Mouse (Mus musculus): ENCODE data around the gene Tenm3. TPM values are rescaled to one million over a fixed set of nuclear protein-coding genes. Genes with fewer than 3 reads are reported as not detected.

Tenm3 gene
- polyA plus RNA-seq, 1 experiment from 2014 or later, result 26.2 TPM

DNA sequence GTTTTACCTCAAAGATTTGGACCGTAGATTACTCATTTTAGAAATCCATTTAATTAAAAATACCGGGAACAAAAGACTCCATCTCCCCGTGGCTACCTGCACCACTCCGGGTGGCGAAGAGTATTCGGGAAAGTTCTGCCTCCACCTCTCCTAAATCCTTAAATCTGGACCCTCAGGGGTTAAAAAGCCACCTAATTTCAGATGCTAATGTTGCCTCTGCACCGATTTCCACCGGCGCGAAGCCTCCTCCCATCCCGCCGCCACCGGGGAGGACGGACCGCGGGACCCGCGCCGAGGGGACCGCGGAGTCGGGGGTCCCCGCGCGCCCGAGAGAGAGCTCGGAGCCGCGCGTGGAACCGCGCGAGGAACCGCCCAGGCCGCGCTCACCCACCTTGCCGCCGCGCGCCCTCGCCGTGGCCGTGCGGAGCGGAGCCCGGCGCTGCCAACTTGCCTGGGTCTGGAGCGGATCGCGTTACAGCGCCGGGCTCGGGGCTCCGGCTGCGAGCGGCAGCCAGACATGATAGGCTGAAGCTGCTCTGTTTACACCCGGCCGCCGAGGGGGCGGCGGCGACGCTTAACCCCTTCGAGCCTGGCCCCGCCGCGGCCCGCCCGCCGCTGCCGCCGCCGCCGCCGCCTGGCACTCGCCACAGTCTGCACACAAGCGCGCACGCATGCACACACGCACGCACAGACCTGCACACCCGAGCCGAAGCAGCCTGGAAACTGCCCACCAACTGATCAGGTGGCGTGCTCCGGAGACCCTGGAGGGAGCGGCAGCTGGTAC is 288.8 kb downstream of the Tenm3 start:
- no peaks in the 10 kb centered on the region for H3K9me3 ChIP-seq (replicated peaks)
- under 1% methylated on average over 80 of the region's 86 CpGs for WGBS
- no peaks in the 10 kb centered on the region for H3K36me3 ChIP-seq
- peak overlapping the region; percentile 93 for H3K4me2 ChIP-seq
- peak; percentile 97 for ATAC-seq (replicated peaks; ENCODE audit: low FRiP score)
- peak overlapping the region; percentile 96 for H3K27ac ChIP-seq
- peak overlapping the region; percentile 78 for H3K9ac ChIP-seq
- no peaks in the 10 kb centered on the region for H3K27me3 ChIP-seq
- peak overlapping the region; percentile 85 for H3K4me3 ChIP-seq (replicated peaks)
- peaks cover 17% of the 10 kb centered on the region for H3K4me1 ChIP-seq

DNA sequence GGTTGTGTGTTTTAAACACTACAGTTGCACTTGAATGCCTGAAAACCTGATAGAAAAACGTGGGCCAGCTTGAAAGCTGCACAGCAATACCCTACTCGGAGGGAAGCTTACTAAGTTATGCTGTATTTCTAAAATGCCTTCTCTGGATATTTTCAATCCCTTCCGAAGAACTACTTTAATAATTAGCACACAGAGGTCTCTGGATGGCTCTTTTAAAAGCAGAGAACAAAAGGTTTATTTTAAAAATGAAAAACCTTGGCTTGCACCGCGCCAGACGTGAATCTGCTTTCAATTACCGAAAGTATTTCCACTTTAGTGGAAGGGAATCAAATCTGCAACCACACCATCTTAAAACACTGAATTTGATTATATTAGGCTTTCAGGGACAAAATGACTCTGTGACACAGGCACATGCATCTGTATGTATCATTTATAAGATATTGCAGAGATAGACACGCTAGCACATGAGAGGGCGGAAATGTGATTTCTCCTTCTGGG is 289.9 kb downstream of the Tenm3 start:
- H3K27me3 ChIP-seq, result no peaks in the 10 kb centered on the region
- no peak for ATAC-seq (replicated peaks; ENCODE audit: low FRiP score)
- peaks cover 22% of the 10 kb centered on the region for H3K4me1 ChIP-seq
- 0 out of 2 replicates have a peak overlapping the region, but pooled peaks have one; percentile 4 for H3K27ac ChIP-seq
- H3K9me3 ChIP-seq (replicated peaks), result no peaks in the 10 kb centered on the region
- peak overlapping the region; percentile 78 for H3K9ac ChIP-seq
- H3K36me3 ChIP-seq, result no peaks in the 10 kb centered on the region
- 3% methylated on average over 9 of the region's 9 CpGs for WGBS
- H3K4me2 ChIP-seq, result peak overlapping the region; percentile 93
- H3K4me3 ChIP-seq (replicated peaks), result peak overlapping the region; percentile 85

DNA sequence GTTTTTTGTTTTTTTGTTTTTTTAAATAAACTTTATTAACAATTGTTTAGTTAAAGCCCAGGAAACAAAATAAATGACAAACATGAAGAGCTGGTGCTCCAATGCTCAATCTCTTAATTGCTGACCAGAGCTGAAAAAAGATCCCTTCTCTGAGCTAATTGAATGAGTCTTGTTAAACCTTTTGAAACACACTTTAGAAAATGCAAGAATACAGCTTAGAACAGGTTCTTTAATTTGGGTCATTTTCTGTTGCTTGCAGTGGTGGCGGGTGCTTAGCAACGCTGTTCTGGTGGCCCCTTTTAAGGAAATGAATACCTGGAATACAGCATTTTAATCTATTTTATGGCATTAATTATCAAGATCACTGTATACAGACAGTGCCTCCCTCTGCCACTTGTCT is 291.4 kb downstream of the Tenm3 start:
- Histone ChIP-seq H3K4me3 (replicated peaks) (no peak overlapping the region), H3K9ac (no peak overlapping the region), H3K36me3 (no peaks in the 10 kb centered on the region), H3K27me3 (no peaks in the 10 kb centered on the region), H3K27ac (no peak overlapping the region), H3K9me3 (replicated peaks) (no peaks in the 10 kb centered on the region), H3K4me2 (no peak overlapping the region), H3K4me1 (peaks cover 22% of the 10 kb centered on the region)
- ATAC-seq (replicated peaks; ENCODE audit: low FRiP score), result no peak
- WGBS, result 66% methylated on average over 2 of the region's 2 CpGs

DNA sequence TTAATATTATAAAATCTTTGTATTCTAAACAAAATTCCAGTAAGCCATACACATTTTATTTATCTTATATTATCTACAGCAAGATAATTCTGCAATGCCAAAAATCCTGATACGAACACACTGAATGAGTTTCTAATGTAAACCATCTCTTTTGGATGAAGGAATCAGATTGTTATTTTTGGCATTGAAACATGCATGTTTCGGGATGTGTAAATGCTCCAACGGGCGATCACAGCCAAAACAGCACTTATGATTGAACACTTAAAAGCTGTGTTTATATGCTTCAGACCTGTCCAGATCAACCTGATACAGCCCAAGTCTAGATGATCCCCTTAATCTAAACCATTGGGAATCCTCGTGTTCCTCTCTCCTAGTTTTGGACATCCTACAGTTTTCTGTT is 292.4 kb downstream of the Tenm3 start:
- H3K9ac ChIP-seq, result no peak overlapping the region
- no peaks in the 10 kb centered on the region for H3K27me3 ChIP-seq
- no peak overlapping the region for H3K4me3 ChIP-seq (replicated peaks)
- 40% methylated on average over 5 of the region's 5 CpGs for WGBS
- H3K27ac ChIP-seq, result no peak overlapping the region
- no peaks in the 10 kb centered on the region for H3K9me3 ChIP-seq (replicated peaks)
- H3K36me3 ChIP-seq, result no peaks in the 10 kb centered on the region
- no peak overlapping the region for H3K4me2 ChIP-seq
- H3K4me1 ChIP-seq, result peaks cover 22% of the 10 kb centered on the region
- ATAC-seq (replicated peaks; ENCODE audit: low FRiP score), result no peak

DNA sequence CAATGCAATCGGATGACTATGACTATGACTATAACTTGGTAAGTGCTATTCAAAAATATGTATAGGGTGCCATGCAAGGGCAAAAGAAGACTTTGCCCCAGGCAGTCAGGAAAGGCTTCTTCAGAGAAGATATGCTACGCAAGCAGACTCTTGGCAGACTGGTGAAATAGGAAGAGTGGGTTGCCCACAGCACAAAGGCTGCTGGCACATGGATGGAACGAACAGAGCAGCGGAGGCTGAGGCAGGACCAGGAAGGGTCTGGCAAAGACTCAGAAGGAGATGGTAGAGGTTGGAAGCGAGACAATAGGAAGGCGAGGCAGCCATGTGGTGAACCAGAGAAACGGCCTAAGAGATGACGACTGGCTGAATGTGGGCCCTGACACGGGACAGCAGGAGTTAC is 294.8 kb downstream of the Tenm3 start:
- no peaks in the 10 kb centered on the region for H3K27me3 ChIP-seq
- H3K27ac ChIP-seq, result no peak overlapping the region
- ATAC-seq (replicated peaks; ENCODE audit: low FRiP score), result no peak
- H3K4me2 ChIP-seq, result no peak overlapping the region
- peaks cover 19% of the 10 kb centered on the region for H3K4me1 ChIP-seq
- H3K4me3 ChIP-seq (replicated peaks), result no peak overlapping the region
- WGBS, result 89% methylated on average over 9 of the region's 9 CpGs
- no peaks in the 10 kb centered on the region for H3K36me3 ChIP-seq
- no peak overlapping the region for H3K9ac ChIP-seq
- no peaks in the 10 kb centered on the region for H3K9me3 ChIP-seq (replicated peaks)

DNA sequence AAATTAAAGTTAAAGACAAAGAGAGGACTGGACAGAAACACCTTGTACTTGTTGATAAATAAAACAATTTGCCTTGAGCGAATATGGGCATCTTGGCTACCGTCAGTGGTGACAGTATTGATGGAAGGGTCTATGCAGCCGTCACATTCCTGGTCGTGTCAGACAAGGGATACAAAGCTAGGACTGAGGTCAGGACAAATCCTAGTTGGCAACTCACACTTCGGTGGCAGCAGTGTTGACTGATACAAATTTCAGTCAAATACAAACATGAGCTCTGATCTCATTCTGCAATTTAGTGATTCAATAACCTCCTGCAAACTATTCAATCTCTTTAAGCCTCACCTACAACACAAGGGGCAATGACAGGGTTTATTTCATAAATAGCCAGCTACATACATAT is 298.1 kb downstream of the Tenm3 start:
- ATAC-seq (replicated peaks; ENCODE audit: low FRiP score), result no peak
- no peak overlapping the region for H3K4me3 ChIP-seq (replicated peaks)
- no peaks in the 10 kb centered on the region for H3K27me3 ChIP-seq
- no peaks in the 10 kb centered on the region for H3K36me3 ChIP-seq
- H3K9me3 ChIP-seq (replicated peaks), result no peaks in the 10 kb centered on the region
- no peak overlapping the region for H3K9ac ChIP-seq
- no peak overlapping the region for H3K27ac ChIP-seq
- WGBS, result 88% methylated on average over 5 of the region's 5 CpGs
- no peak overlapping the region for H3K4me2 ChIP-seq
- H3K4me1 ChIP-seq, result peaks cover 16% of the 10 kb centered on the region

DNA sequence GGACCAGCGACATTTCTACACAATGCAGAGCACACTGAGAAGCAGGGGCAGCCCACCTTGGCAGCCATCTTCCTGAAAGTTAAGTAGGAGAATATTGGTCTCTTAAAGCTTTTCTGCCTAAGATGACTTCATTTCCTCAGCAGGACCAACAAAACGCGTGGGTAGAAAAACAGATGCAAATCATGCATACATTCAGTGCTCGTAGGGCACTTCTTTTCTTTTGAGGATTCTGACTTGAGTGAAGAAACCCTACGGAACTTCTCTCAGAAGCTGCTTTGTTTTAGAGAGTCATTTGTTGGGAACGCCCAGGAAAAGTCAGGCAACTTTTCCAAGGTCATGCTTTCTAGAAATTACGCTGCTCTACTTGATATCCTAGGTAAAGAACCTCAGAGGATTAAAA is 298.9 kb downstream of the Tenm3 start:
- Histone ChIP-seq H3K4me1 (peaks cover 8% of the 10 kb centered on the region), H3K4me2 (no peak overlapping the region), H3K36me3 (no peaks in the 10 kb centered on the region), H3K9me3 (replicated peaks) (no peaks in the 10 kb centered on the region), H3K27ac (no peak overlapping the region), H3K4me3 (replicated peaks) (no peak overlapping the region), H3K27me3 (no peaks in the 10 kb centered on the region), H3K9ac (no peak overlapping the region)
- ATAC-seq (replicated peaks; ENCODE audit: low FRiP score), result no peak
- 78% methylated on average over 7 of the region's 7 CpGs for whole genome bisulfite sequencing

DNA sequence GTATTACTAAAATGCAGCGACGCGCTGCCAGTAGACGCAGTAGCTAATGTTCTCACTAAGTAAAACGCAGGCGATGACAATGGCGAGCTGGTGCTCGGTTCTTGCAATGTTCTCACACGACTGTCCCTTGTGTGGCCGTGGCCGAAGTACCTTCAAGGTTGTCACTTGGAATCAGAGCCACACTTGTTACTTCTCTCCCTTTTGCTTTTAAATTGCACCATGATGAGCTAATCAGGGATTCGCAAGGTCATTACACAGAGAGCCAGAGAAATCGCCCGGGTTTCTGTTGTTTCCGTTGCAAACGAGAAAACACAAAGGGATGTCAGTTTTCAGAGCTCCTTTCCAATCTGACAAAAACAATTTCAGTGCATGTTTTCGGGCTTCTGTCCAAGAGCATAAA is 301.6 kb downstream of the Tenm3 start:
- no peak overlapping the region for H3K27ac ChIP-seq
- no peaks in the 10 kb centered on the region for H3K27me3 ChIP-seq
- no peak for ATAC-seq (replicated peaks; ENCODE audit: low FRiP score)
- H3K9me3 ChIP-seq (replicated peaks), result no peaks in the 10 kb centered on the region
- no peaks in the 10 kb centered on the region for H3K36me3 ChIP-seq
- peaks cover 7% of the 10 kb centered on the region; the same call in 1 of the 2 replicates for H3K4me1 ChIP-seq
- H3K4me2 ChIP-seq, result no peak overlapping the region
- H3K4me3 ChIP-seq (replicated peaks), result no peak overlapping the region
- WGBS, result 88% methylated on average over 17 of the region's 17 CpGs
- no peak overlapping the region for H3K9ac ChIP-seq

DNA sequence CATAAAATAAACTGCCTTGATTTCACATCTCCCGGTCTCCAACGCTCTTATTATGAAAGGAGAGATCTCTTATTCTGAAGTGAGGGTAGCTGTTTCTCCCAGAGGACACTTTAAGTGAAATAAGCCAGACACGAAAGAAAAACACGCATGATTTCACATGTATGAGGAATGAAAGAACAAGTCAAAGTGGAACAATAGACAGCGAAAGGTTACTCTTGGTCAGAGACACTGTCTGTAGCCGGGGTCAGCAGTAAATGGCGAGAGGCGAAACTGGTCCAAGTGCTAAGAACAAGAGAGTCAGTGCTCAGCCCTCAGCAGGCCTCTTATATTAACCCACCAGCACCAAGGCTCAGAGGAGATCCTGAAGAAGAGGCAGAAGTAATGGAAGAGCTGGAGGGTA is 302.9 kb downstream of the Tenm3 start:
- Histone ChIP-seq H3K27me3 (no peaks in the 10 kb centered on the region), H3K4me1 (peaks cover 7% of the 10 kb centered on the region; the same call in 1 of the 2 replicates), H3K4me3 (replicated peaks) (no peak overlapping the region), H3K36me3 (no peaks in the 10 kb centered on the region), H3K9ac (no peak overlapping the region), H3K9me3 (replicated peaks) (no peaks in the 10 kb centered on the region), H3K4me2 (no peak overlapping the region), H3K27ac (no peak overlapping the region)
- 48% methylated on average over 8 of the region's 8 CpGs for WGBS
- no peak for ATAC-seq (replicated peaks; ENCODE audit: low FRiP score)

DNA sequence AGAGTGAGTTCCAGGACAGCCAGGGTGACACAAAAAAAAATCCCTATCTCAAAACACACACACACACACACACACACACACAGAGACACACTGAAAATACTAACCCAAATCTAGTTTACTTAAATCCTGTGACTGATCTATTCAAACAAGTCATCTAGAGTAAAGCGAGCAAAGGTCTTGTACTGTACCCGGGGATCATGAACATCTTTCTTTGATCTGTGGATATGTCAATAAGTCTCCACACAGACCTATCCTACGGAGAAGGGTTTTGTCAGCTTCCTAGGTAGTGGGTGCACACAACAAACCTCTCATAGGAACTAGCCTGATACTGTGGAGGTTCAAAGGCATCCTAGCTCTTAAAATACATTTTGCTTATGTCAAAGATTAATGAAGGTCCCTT is 307.9 kb downstream of the Tenm3 start:
- no peaks in the 10 kb centered on the region for H3K9me3 ChIP-seq (replicated peaks)
- H3K4me3 ChIP-seq (replicated peaks), result no peak overlapping the region
- H3K27ac ChIP-seq, result no peak overlapping the region
- peaks cover 7% of the 10 kb centered on the region; the same call in 1 of the 2 replicates for H3K4me1 ChIP-seq
- no peaks in the 10 kb centered on the region for H3K36me3 ChIP-seq
- no peak overlapping the region for H3K9ac ChIP-seq
- H3K27me3 ChIP-seq, result no peaks in the 10 kb centered on the region
- ATAC-seq (replicated peaks; ENCODE audit: low FRiP score), result no peak
- no peak overlapping the region for H3K4me2 ChIP-seq
- WGBS, result 95% methylated on average over 3 of the region's 3 CpGs

DNA sequence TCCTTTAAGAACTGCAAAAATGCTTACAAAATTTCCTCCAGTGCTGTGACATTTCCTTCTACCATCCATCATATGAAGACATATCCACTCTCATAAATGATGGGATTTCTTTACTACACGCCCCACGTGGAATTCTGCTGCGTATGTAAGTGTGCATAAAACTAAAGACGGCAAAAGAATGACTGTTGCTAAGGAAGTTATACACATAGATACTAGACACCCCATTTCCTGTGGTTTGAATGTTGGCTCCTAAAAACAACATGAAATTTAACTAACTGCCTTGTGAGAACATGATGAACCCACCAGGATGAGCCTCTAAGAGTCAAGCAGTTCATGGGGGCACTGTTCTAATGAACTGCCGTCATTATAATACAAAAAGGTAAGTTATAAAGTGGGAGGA is 312.0 kb downstream of the Tenm3 start:
- Histone ChIP-seq H3K9ac (no peak overlapping the region), H3K4me1 (peaks cover 9% of the 10 kb centered on the region; the same call in 1 of the 2 replicates), H3K27me3 (no peaks in the 10 kb centered on the region), H3K27ac (no peak overlapping the region), H3K4me3 (replicated peaks) (no peak overlapping the region), H3K4me2 (no peak overlapping the region), H3K36me3 (no peaks in the 10 kb centered on the region), H3K9me3 (replicated peaks) (no peaks in the 10 kb centered on the region)
- no peak for ATAC-seq (replicated peaks; ENCODE audit: low FRiP score)
- WGBS, result 69% methylated on average over 5 of the region's 5 CpGs

DNA sequence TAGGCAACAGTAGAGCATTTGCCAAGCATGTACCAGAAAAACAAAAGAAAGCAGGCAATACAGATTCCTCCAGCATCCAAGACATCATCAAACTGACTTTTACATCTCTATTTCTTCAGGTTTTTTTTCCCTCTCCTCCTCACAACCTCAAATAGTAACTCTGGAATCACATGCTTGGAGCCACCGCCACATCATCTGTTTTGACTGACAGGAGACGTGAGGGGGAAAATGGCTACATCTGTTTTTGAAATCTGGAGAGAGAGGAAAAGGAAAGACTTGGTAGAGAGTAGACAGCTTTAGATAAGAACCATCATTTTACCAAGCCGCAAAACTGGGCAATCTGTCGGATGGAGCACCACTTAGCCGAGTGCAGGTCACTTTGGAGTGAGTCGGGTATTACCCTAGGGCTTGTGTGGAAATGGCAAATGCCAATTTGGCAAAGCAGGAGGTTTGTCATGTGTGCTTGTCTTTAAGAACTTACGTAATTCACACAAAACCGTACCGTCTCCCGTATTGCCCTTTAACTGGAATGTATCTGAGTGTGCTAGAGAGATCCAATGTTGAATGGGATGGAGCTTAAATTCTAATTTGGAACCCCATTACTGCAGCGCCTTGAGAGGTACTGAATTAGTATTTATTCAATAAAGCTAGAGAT is 312.7 kb downstream of the Tenm3 start:
- no peaks in the 10 kb centered on the region for H3K36me3 ChIP-seq
- H3K4me1 ChIP-seq, result peaks cover 9% of the 10 kb centered on the region; the same call in 1 of the 2 replicates
- no peaks in the 10 kb centered on the region for H3K27me3 ChIP-seq
- H3K27ac ChIP-seq, result no peak overlapping the region
- no peak overlapping the region for H3K9ac ChIP-seq
- 92% methylated on average over 11 of the region's 11 CpGs for WGBS
- no peak overlapping the region for H3K4me3 ChIP-seq (replicated peaks)
- ATAC-seq (replicated peaks; ENCODE audit: low FRiP score), result no peak
- H3K4me2 ChIP-seq, result no peak overlapping the region
- no peaks in the 10 kb centered on the region for H3K9me3 ChIP-seq (replicated peaks)

All from kidney, embryonic 15.5 days (tissue).